Mouse (Mus musculus): ENCODE measurements at regions not wholly inside any gene's neighbourhood (a gene's known extent, or its start where the extent isn't known, plus 50 kb on each side); places are given as distances from the start of the nearest gene placed in this dataset.

GRCm38 (mm10) chr8:128141290-128141966 is 217.0 kb upstream of the Nrp1 start:
- no peak for DNase-seq (ENCODE audit: low spot score in 2 of 2)

- DNase-seq (ENCODE audit: low spot score in 2 of 2) = no peak
These were observed 210.0 kb upstream of the Nrp1 start for GRCm38 (mm10) chr8:128148351-128148942.

GRCm38 (mm10) chr8:128155604-128156003 is 202.8 kb upstream of the Nrp1 start:
- no peak for DNase-seq (ENCODE audit: low spot score in 2 of 2)

- DNase-seq (ENCODE audit: low spot score in 2 of 2) = no peak
These were observed 202.2 kb upstream of the Nrp1 start for GRCm38 (mm10) chr8:128156221-128156620.

GRCm38 (mm10) chr8:128162857-128163256 is 195.5 kb upstream of the Nrp1 start:
- DNase-seq (ENCODE audit: low spot score in 2 of 2) = no peak

GRCm38 (mm10) chr8:128164976-128165375 is 193.4 kb upstream of the Nrp1 start:
- DNase-seq (ENCODE audit: low spot score in 2 of 2) = peak; percentile 78 to 79

GRCm38 (mm10) chr8:128165591-128165990 is 192.8 kb upstream of the Nrp1 start:
- no peak for DNase-seq (ENCODE audit: low spot score in 2 of 2)

GRCm38 (mm10) chr8:128166097-128166496 is 192.3 kb upstream of the Nrp1 start:
- no peak for DNase-seq (ENCODE audit: low spot score in 2 of 2)

GRCm38 (mm10) chr8:128168819-128169218 is 189.6 kb upstream of the Nrp1 start:
- DNase-seq (ENCODE audit: low spot score in 2 of 2) = peak; percentile 36 to 47

GRCm38 (mm10) chr8:128171116-128171515 is 187.3 kb upstream of the Nrp1 start:
- no peak for DNase-seq (ENCODE audit: low spot score in 2 of 2)

- DNase-seq (ENCODE audit: low spot score in 2 of 2) = no peak
These were observed 178.2 kb upstream of the Nrp1 start for GRCm38 (mm10) chr8:128180214-128180613.

GRCm38 (mm10) chr8:128183081-128183480 is 175.3 kb upstream of the Nrp1 start:
- DNase-seq (ENCODE audit: low spot score in 2 of 2) = no peak

GRCm38 (mm10) chr8:128188321-128188720 is 170.1 kb upstream of the Nrp1 start:
- DNase-seq (ENCODE audit: low spot score in 2 of 2) = no peak

GRCm38 (mm10) chr8:128193293-128193887 is 165.0 kb upstream of the Nrp1 start:
- DNase-seq (ENCODE audit: low spot score in 2 of 2) = no peak

- no peak for DNase-seq (ENCODE audit: low spot score in 2 of 2)
These were observed 157.6 kb upstream of the Nrp1 start for GRCm38 (mm10) chr8:128200815-128201214.

GRCm38 (mm10) chr8:128201635-128202034 is 156.8 kb upstream of the Nrp1 start:
- no peak for DNase-seq (ENCODE audit: low spot score in 2 of 2)

GRCm38 (mm10) chr8:128202158-128202886 is 156.1 kb upstream of the Nrp1 start:
- peak; percentile 5 to 11 for DNase-seq (ENCODE audit: low spot score in 2 of 2)

- peak in 1 of 2 experiments; percentile 13 for DNase-seq (ENCODE audit: low spot score in 2 of 2)
These were observed 153.6 kb upstream of the Nrp1 start for GRCm38 (mm10) chr8:128204803-128205202.

GRCm38 (mm10) chr8:128207138-128207537 is 151.3 kb upstream of the Nrp1 start:
- no peak for DNase-seq (ENCODE audit: low spot score in 2 of 2)

- DNase-seq (ENCODE audit: low spot score in 2 of 2) = no peak
These were observed 147.6 kb upstream of the Nrp1 start for GRCm38 (mm10) chr8:128210761-128211160.

- DNase-seq (ENCODE audit: low spot score in 2 of 2) = no peak
These were observed 146.2 kb upstream of the Nrp1 start for GRCm38 (mm10) chr8:128212223-128212622.

- DNase-seq (ENCODE audit: low spot score in 2 of 2) = no peak
These were observed 144.1 kb upstream of the Nrp1 start for GRCm38 (mm10) chr8:128214256-128214655.
